Mouse (Mus musculus) G1E (cell line): ENCODE data around the gene Cyp1a2.

Experiments used
- CTCF ChIP-seq: IDR thresholded peaks from 2 replicates; pipeline ENCODE4 v1.5.1; 2012; ENCODE audit warnings: low read depth, low read length, inconsistent platforms, mixed read lengths
- GATA1 ChIP-seq: IDR thresholded peaks from 2 replicates; pipeline ENCODE4 v1.6.1; 2012; ENCODE audit warnings: borderline replicate concordance, low read length, inconsistent platforms, mixed read lengths

DNA sequence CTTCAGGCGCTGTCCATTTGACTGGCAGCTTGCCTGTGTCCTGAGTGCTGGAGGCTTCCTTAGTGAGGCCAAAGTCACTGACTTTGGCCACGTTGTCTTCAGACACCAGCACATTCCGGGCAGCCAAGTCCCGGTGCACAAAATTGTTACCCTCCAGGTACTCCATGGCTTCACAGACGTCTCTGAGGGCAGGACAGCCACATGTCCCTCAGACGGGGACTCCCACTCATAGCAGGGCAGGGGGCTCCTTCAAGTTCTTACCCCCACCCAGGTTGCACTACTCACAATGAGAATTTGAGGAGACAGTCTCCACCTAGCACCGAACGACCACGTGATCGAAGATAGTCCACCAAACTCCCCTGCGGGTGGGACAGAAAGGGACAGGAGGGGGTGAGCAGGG is 55.6 kb downstream of the Cyp1a2 start:
- no peak for TF ChIP-seq GATA1
- TF ChIP-seq CTCF, result no peak
